Mouse (Mus musculus): Measurements from ENCODE around the gene Olfr284. TPM values are rescaled to one million over a fixed set of nuclear protein-coding genes. Genes with fewer than 3 reads are reported as not detected.

Olfr284 gene
- total RNA-seq (2023) = not detected

GRCm38 (mm10) chr15:98340887-98341286, at the start of gene Olfr284:
Gene Olfr284, minus strand, starts transcription at chr15:98340987.

DNA sequence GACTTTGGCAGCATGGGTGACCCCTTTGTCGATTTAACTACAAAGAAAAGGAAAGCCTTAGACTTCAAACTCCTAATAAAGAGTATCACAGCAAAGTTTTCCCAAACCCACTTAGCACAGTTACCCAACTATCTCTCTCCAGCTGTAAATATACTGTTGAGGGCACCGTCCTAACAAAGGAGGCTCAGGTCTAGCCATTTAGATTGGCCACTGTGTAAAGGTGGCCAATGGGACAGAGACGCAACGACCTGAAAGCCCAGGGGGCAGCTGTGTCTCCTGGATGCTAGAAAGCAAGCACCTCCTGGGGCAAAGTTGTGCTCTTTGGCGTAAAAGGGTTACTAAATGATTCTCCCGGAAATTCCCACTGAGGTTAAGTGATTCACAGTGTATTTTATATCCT, 40.1 kb upstream of the Olfr284 start, which contains the start of gene Olfr283:
Olfr283 (minus strand) TSS at position 101 of the 400 bp plus-strand sequence.

GRCm38 (mm10) chr15:98317177-98317724, 23.5 kb downstream of the Olfr284 start, which contains the start of gene Olfr285:
Gene Olfr285, minus strand, starts transcription at chr15:98317353.

GRCm38 (mm10) chr15:98295628-98296551, 44.9 kb downstream of the Olfr284 start, which contains the start of gene Zfp641:
Gene Zfp641, minus strand, starts transcription at chr15:98296161.

Other genes starting within 250 kb of the Olfr284 start
- gene Pfkm, start 248.4 kb downstream of the Olfr284 start, total RNA-seq (2023) = 1 to 10 TPM; 5.6 to 6.6 TPM
- 10 to 100 TPM; 37.6 to 39.5 TPM for gene Senp1, start 247.2 kb downstream of the Olfr284 start, total RNA-seq (2023)
- gene Asb8, start 175.4 kb downstream of the Olfr284 start, total RNA-seq (2023) = 10 to 100 TPM; 23.3 to 23.4 TPM
- not detected for gene Ccdc184, start 173.8 kb downstream of the Olfr284 start, total RNA-seq (2023)
- gene Olfr288, start 145.4 kb downstream of the Olfr284 start, total RNA-seq (2023) = not detected
- not detected for gene Gm44579, start 120.0 kb downstream of the Olfr284 start, total RNA-seq (2023)
- not detected for gene Olfr287, start 119.9 kb downstream of the Olfr284 start, total RNA-seq (2023)
- not detected for gene Olfr286, start 106.5 kb downstream of the Olfr284 start, total RNA-seq (2023)
- gene H1fnt, start 83.7 kb downstream of the Olfr284 start, total RNA-seq (2023) = not detected
- under 1 TPM; 0.16 to 0.30 TPM for gene Zfp641, start 44.8 kb downstream of the Olfr284 start, total RNA-seq (2023)
- not detected for gene Olfr285, start 23.6 kb downstream of the Olfr284 start, total RNA-seq (2023)
- gene Olfr283, start 40.0 kb upstream of the Olfr284 start, total RNA-seq (2023) = not detected
- not detected for gene Olfr282, start 90.2 kb upstream of the Olfr284 start, total RNA-seq (2023)
- not detected for gene Olfr281, start 111.6 kb upstream of the Olfr284 start, total RNA-seq (2023)
- not detected for gene OR5BS1P, start 128.9 kb upstream of the Olfr284 start, total RNA-seq (2023)
- under 1 TPM in 1 of 2 experiments, not detected in 1; 0.73 TPM for gene Lalba, start 141.7 kb upstream of the Olfr284 start, total RNA-seq (2023)
- not detected for gene Olfr279, start 151.4 kb upstream of the Olfr284 start, total RNA-seq (2023)
- gene Kansl2, start 193.3 kb upstream of the Olfr284 start, total RNA-seq (2023) = 10 to 100 TPM; 45.3 to 45.5 TPM
- gene Ccnt1, start 229.9 kb upstream of the Olfr284 start, total RNA-seq (2023) = 10 to 100 TPM; 81.2 to 85.4 TPM
- not detected for gene 4930415O20Rik, start 230.0 kb upstream of the Olfr284 start, total RNA-seq (2023)

All from monocyte, adult 59 days (primary cell).